Mouse (Mus musculus): ENCODE data around the gene Tcf7l2. TPM values are rescaled to one million over a fixed set of nuclear protein-coding genes. Genes with fewer than 3 reads are reported as not detected.

The Tcf7l2 gene
- total RNA-seq, 2 experiments from 2014 or later, result 22.8 to 26.1 TPM

GRCm38 (mm10) chr19:55861746-55862145 is 120.1 kb downstream of the Tcf7l2 start:
- DNase-seq, result no peak

GRCm38 (mm10) chr19:55862559-55862958 is 120.9 kb downstream of the Tcf7l2 start:
- DNase-seq, result no peak

- DNase-seq, result no peak
Measured at GRCm38 (mm10) chr19:55865049-55865448, 123.4 kb downstream of the Tcf7l2 start.

GRCm38 (mm10) chr19:55865774-55866578 is 124.4 kb downstream of the Tcf7l2 start:
- no peak for DNase-seq

GRCm38 (mm10) chr19:55867255-55867654 is 125.6 kb downstream of the Tcf7l2 start:
- DNase-seq, result no peak

GRCm38 (mm10) chr19:55867905-55868304 is 126.3 kb downstream of the Tcf7l2 start:
- no peak for DNase-seq

GRCm38 (mm10) chr19:55868597-55868996 is 127.0 kb downstream of the Tcf7l2 start:
- no peak for DNase-seq

GRCm38 (mm10) chr19:55870825-55871224 is 129.2 kb downstream of the Tcf7l2 start:
- DNase-seq, result no peak

- no peak for DNase-seq
Measured at GRCm38 (mm10) chr19:55871496-55871895, 129.9 kb downstream of the Tcf7l2 start.

GRCm38 (mm10) chr19:55873221-55873620 is 131.6 kb downstream of the Tcf7l2 start:
- DNase-seq, result no peak

GRCm38 (mm10) chr19:55876501-55876900 is 134.9 kb downstream of the Tcf7l2 start:
- DNase-seq, result peak; percentile 34

- peak; percentile 84 for DNase-seq
Measured at GRCm38 (mm10) chr19:55877404-55877915, 135.8 kb downstream of the Tcf7l2 start.

- DNase-seq, result no peak
Measured at GRCm38 (mm10) chr19:55880664-55881359, 139.2 kb downstream of the Tcf7l2 start.

- DNase-seq, result no peak
Measured at GRCm38 (mm10) chr19:55886536-55886935, 144.9 kb downstream of the Tcf7l2 start.

GRCm38 (mm10) chr19:55891692-55892183 is 150.1 kb downstream of the Tcf7l2 start:
- DNase-seq, result no peak

- DNase-seq, result no peak
Measured at GRCm38 (mm10) chr19:55893557-55893956, 151.9 kb downstream of the Tcf7l2 start.

- no peak for DNase-seq
Measured at GRCm38 (mm10) chr19:55894396-55894795, 152.8 kb downstream of the Tcf7l2 start.

- peak; percentile 79 for DNase-seq
Measured at GRCm38 (mm10) chr19:55895317-55895716, 153.7 kb downstream of the Tcf7l2 start.

- no peak for DNase-seq
Measured at GRCm38 (mm10) chr19:55895807-55896420, 154.3 kb downstream of the Tcf7l2 start.

- no peak for DNase-seq
Measured at GRCm38 (mm10) chr19:55896629-55897028, 155.0 kb downstream of the Tcf7l2 start.

GRCm38 (mm10) chr19:55902573-55903385 is 161.2 kb downstream of the Tcf7l2 start:
- no peak for DNase-seq

- DNase-seq, result peak; percentile 23
Measured at GRCm38 (mm10) chr19:55909039-55909438, 167.4 kb downstream of the Tcf7l2 start.
